Mouse (Mus musculus) kidney, postnatal 36 days (tissue): ENCODE measurements around the gene Snapc4.

Source experiments
- DNase-seq, 2 experiments: peaks; one replicate each; pipeline ENCODE4 v3.0.0; 2021 to 2022; ENCODE audit warnings: mixed read lengths in 2 of 2

Gene Snapc4

GRCm38 (mm10) chr2:26312812-26313211 is 67.6 kb downstream of the Snapc4 start:
- DNase-seq = peak in 1 of 2 experiments; percentile 34
